Mouse (Mus musculus): ENCODE data around the gene Ggt7.

DNA sequence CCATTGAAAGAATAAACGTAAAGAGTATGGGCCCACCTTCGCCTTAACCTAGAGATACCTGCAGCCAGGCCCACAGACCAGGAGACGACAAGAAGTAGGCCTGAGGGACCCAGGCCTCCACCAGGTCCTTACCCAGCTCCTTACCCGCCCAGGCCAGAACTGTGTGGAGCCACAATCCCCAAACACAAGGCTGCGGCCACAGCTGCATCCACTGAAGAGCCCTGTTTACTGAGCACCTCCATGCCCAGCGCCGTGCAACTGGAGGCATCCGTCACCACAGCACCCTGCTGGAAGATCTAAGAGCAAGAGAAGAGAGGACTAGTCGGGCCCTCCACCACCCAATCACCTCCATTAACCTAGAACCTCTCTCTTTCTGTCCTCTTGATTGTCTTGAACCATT, 12.2 kb downstream of the Ggt7 start:
- no peak for TF ChIP-seq POLR2A (IDR thresholded peaks at IDR 0.05; ENCODE audit: borderline replicate concordance, extremely low read depth, low read depth, low read length)
- no peak for TF ChIP-seq CTCF (IDR thresholded peaks at IDR 0.05; ENCODE audit: insufficient read depth, low read length)
